Mouse (Mus musculus) MEL (cell line): ENCODE data around the gene Vps35l.

Experiments
- CTCF ChIP-seq, 3 experiments: IDR thresholded peaks in 2 of 3; conservative IDR thresholded peaks in 1 of 3; 2 replicates each; pipeline ENCODE4 v1.5.1; 2011 to 2012; ENCODE audit warnings: low read length in 3 of 3, low read depth in 2 of 3, mild to moderate bottlenecking in 2 of 3, improper control_type of control experiment in 1 of 3, inconsistent platforms in 1 of 3, mixed read lengths in 1 of 3, moderate library complexity in 1 of 3; ENCODE audit not compliant: control insufficient read depth in 1 of 3, insufficient read depth in 1 of 3, poor library complexity in 1 of 3, severe bottlenecking in 1 of 3
- E2F4 ChIP-seq: IDR thresholded peaks from 2 replicates; pipeline ENCODE4 v1.6.1; 2011; ENCODE audit warnings: low read depth, low read length, improper control_type of control experiment, borderline replicate concordance
- EP300 ChIP-seq, 2 experiments: IDR thresholded peaks; 2 replicates each; pipeline ENCODE4 v1.6.1; 2011; ENCODE audit warnings: improper control_type of control experiment in 2 of 2, low read length in 2 of 2, low read depth in 1 of 2, mild to moderate bottlenecking in 1 of 2
- ETS1 ChIP-seq: IDR thresholded peaks from 2 replicates; pipeline ENCODE4 v1.6.1; 2012; ENCODE audit warnings: low read depth, mild to moderate bottlenecking, inconsistent platforms, low read length, improper control_type of control experiment, moderate library complexity
- KAT2A ChIP-seq: conservative IDR thresholded peaks from 2 replicates; pipeline ENCODE4 v1.6.1; 2012; ENCODE audit warnings: low read depth, low read length, improper control_type of control experiment, inconsistent platforms
- MAFK ChIP-seq: IDR thresholded peaks from 2 replicates; pipeline ENCODE4 v1.6.1; 2011; ENCODE audit warnings: low read depth, mild to moderate bottlenecking, low read length, improper control_type of control experiment, borderline replicate concordance
- MAX ChIP-seq: IDR thresholded peaks from 2 replicates; pipeline ENCODE4 v1.6.1; 2011; ENCODE audit warnings: low read length, improper control_type of control experiment
- NRF1 ChIP-seq: IDR thresholded peaks from 2 replicates; pipeline ENCODE4 v1.6.1; 2014; ENCODE audit warnings: low read depth, mild to moderate bottlenecking, inconsistent platforms, low read length, improper control_type of control experiment, moderate library complexity; ENCODE audit not compliant: poor library complexity, insufficient read depth, severe bottlenecking
- POLR2A ChIP-seq, 2 experiments: IDR thresholded peaks; 2 replicates each; pipeline ENCODE4 v1.6.1; 2011 to 2012; ENCODE audit warnings: low read length in 2 of 2, mild to moderate bottlenecking in 2 of 2, control low read depth in 1 of 2, improper control_type of control experiment in 1 of 2, low read depth in 1 of 2, moderate library complexity in 1 of 2; ENCODE audit not compliant: control insufficient read depth in 1 of 2, insufficient read depth in 1 of 2, poor library complexity in 1 of 2
- TAL1 ChIP-seq: IDR thresholded peaks from 2 replicates; pipeline ENCODE4 v1.6.1; 2012; ENCODE audit warnings: mild to moderate bottlenecking, inconsistent platforms, low read length, moderate library complexity, mixed read lengths
- TCF12 ChIP-seq: IDR thresholded peaks from 2 replicates; pipeline ENCODE4 v1.6.1; 2014; ENCODE audit warnings: low read depth, mild to moderate bottlenecking, inconsistent platforms, low read length, improper control_type of control experiment, moderate library complexity

DNA sequence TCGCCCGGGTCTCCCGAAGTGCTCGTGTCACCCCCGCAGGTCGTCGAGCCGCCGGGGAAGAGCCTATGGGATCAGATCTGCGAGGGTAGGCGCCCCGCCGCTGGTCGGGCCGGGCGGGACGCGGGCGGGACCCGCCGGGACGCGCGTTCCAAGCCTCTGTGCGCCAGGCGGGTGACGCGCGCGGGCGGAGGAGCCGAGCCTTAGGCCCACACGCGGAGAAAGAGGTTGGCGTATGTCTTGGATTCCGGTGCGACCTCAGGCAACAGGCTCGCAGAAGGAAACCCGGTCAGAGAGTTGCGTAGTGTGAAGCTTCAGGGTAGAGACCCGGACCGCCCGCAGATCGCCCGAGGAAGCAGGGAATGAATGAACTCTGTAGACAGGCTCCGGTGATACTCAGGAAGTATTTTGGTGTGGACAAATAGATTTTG, 115.9 kb downstream of the Vps35l start, which contains the start of gene Knop1:
- TF ChIP-seq NRF1 (no peak), EP300 (IDR thresholded peaks at IDR 0.05; ENCODE audit: low read depth in 1 of 2, low read length in 2 of 2) (no peak), POLR2A (IDR thresholded peaks at IDR 0.05; ENCODE audit: control insufficient read depth in 1 of 2, insufficient read depth in 1 of 2, low read depth in 1 of 2, low read length in 2 of 2, poor library complexity in 1 of 2) (no peak), MAFK (no peak), TCF12 (no peak), CTCF (IDR thresholded peaks at IDR 0.05 in 2 of 3, conservative IDR thresholded peaks at IDR 0.05 in 1 of 3; ENCODE audit: control insufficient read depth in 1 of 3, insufficient read depth in 1 of 3, low read depth in 2 of 3, low read length in 3 of 3, poor library complexity in 1 of 3, severe bottlenecking in 1 of 3) (no peak), KAT2A (no peak), MAX (no peak), E2F4 (no peak), TAL1 (no peak), ETS1 (no peak)
